Mouse (Mus musculus): ENCODE data around the gene Agbl4. TPM values are rescaled to one million over a fixed set of nuclear protein-coding genes. Genes with fewer than 3 reads are reported as not detected.

The Agbl4 gene
- polyA plus RNA-seq, 1 experiment from 2014 or later = 2.7 TPM

- Histone ChIP-seq H3K9ac (replicated peaks; ENCODE audit: low read depth, low read length) (no peak overlapping the region), H3K36me3 (ENCODE audit: control insufficient read depth, insufficient read depth) (no peaks in the 10 kb centered on the region), H3K4me2 (ENCODE audit: low read length) (no peak overlapping the region), H3K27me3 (replicated peaks; ENCODE audit: control insufficient read depth, insufficient read depth, low read length) (no peaks in the 10 kb centered on the region), H3K4me1 (replicated peaks; ENCODE audit: control insufficient read depth, insufficient read depth, low read length) (peaks cover 20% of the 10 kb centered on the region), H3K4me3 (replicated peaks; ENCODE audit: low read length) (no peak overlapping the region), H3K27ac (ENCODE audit: low read length) (no peak overlapping the region), H3K9me3 (ENCODE audit: control insufficient read depth, low read length) (no peaks in the 10 kb centered on the region)
- 85% methylated on average over 5 of the region's 5 CpGs for WGBS
- no peak for ATAC-seq
Observed at GRCm38 (mm10) chr4:111417716-111418115, 1020.3 kb downstream of the Agbl4 start.

GRCm38 (mm10) chr4:111419476-111419875, 1022.0 kb downstream of the Agbl4 start:
- no peak for ATAC-seq

GRCm38 (mm10) chr4:111420031-111420430, 1022.6 kb downstream of the Agbl4 start:
- no peak for ATAC-seq
- Histone ChIP-seq H3K27ac (ENCODE audit: low read length) (no peak overlapping the region), H3K36me3 (ENCODE audit: control insufficient read depth, insufficient read depth) (no peaks in the 10 kb centered on the region), H3K9me3 (ENCODE audit: control insufficient read depth, low read length) (no peaks in the 10 kb centered on the region), H3K9ac (replicated peaks; ENCODE audit: low read depth, low read length) (no peak overlapping the region), H3K4me1 (replicated peaks; ENCODE audit: control insufficient read depth, insufficient read depth, low read length) (peaks cover 20% of the 10 kb centered on the region), H3K4me2 (ENCODE audit: low read length) (no peak overlapping the region), H3K27me3 (replicated peaks; ENCODE audit: control insufficient read depth, insufficient read depth, low read length) (no peaks in the 10 kb centered on the region), H3K4me3 (replicated peaks; ENCODE audit: low read length) (no peak overlapping the region)
- WGBS = 56% methylated on average over 3 of the region's 3 CpGs

More at GRCm38 (mm10) chr4:111419476-111419875, 1022.0 kb downstream of the Agbl4 start:
- Histone ChIP-seq H3K4me3 (replicated peaks; ENCODE audit: low read length) (no peak overlapping the region), H3K27me3 (replicated peaks; ENCODE audit: control insufficient read depth, insufficient read depth, low read length) (no peaks in the 10 kb centered on the region), H3K27ac (ENCODE audit: low read length) (no peak overlapping the region), H3K4me1 (replicated peaks; ENCODE audit: control insufficient read depth, insufficient read depth, low read length) (peaks cover 20% of the 10 kb centered on the region), H3K4me2 (ENCODE audit: low read length) (no peak overlapping the region), H3K9me3 (ENCODE audit: control insufficient read depth, low read length) (no peaks in the 10 kb centered on the region), H3K36me3 (ENCODE audit: control insufficient read depth, insufficient read depth) (no peaks in the 10 kb centered on the region), H3K9ac (replicated peaks; ENCODE audit: low read depth, low read length) (no peak overlapping the region)
- 92% methylated on average over 1 of the region's 1 CpGs for WGBS

GRCm38 (mm10) chr4:111420955-111421354, 1023.5 kb downstream of the Agbl4 start:
- no peak overlapping the region for H3K9ac ChIP-seq (replicated peaks; ENCODE audit: low read depth, low read length)
- ATAC-seq = no peak
- no peaks in the 10 kb centered on the region for H3K36me3 ChIP-seq (ENCODE audit: control insufficient read depth, insufficient read depth)
- H3K4me1 ChIP-seq (replicated peaks; ENCODE audit: control insufficient read depth, insufficient read depth, low read length) = peaks cover 16% of the 10 kb centered on the region
- H3K4me3 ChIP-seq (replicated peaks; ENCODE audit: low read length) = no peak overlapping the region
- 88% methylated on average over 4 of the region's 4 CpGs for WGBS
- H3K27ac ChIP-seq (ENCODE audit: low read length) = no peak overlapping the region
- no peaks in the 10 kb centered on the region for H3K9me3 ChIP-seq (ENCODE audit: control insufficient read depth, low read length)
- no peaks in the 10 kb centered on the region for H3K27me3 ChIP-seq (replicated peaks; ENCODE audit: control insufficient read depth, insufficient read depth, low read length)
- H3K4me2 ChIP-seq (ENCODE audit: low read length) = no peak overlapping the region

GRCm38 (mm10) chr4:111421785-111422184, 1024.3 kb downstream of the Agbl4 start:
- H3K36me3 ChIP-seq (ENCODE audit: control insufficient read depth, insufficient read depth) = no peaks in the 10 kb centered on the region
- no peak overlapping the region for H3K27ac ChIP-seq (ENCODE audit: low read length)
- H3K27me3 ChIP-seq (replicated peaks; ENCODE audit: control insufficient read depth, insufficient read depth, low read length) = no peaks in the 10 kb centered on the region
- ATAC-seq = no peak
- no peaks in the 10 kb centered on the region for H3K9me3 ChIP-seq (ENCODE audit: control insufficient read depth, low read length)
- peaks cover 9% of the 10 kb centered on the region for H3K4me1 ChIP-seq (replicated peaks; ENCODE audit: control insufficient read depth, insufficient read depth, low read length)
- WGBS = 93% methylated on average over 6 of the region's 6 CpGs
- no peak overlapping the region for H3K9ac ChIP-seq (replicated peaks; ENCODE audit: low read depth, low read length)
- H3K4me3 ChIP-seq (replicated peaks; ENCODE audit: low read length) = no peak overlapping the region
- H3K4me2 ChIP-seq (ENCODE audit: low read length) = no peak overlapping the region

- Histone ChIP-seq H3K4me2 (ENCODE audit: low read length) (no peak overlapping the region), H3K4me1 (replicated peaks; ENCODE audit: control insufficient read depth, insufficient read depth, low read length) (0 out of 2 replicates have a peak, but pooled peaks cover 2% of the 10 kb centered on the region), H3K27ac (ENCODE audit: low read length) (no peak overlapping the region), H3K9me3 (ENCODE audit: control insufficient read depth, low read length) (no peaks in the 10 kb centered on the region), H3K4me3 (replicated peaks; ENCODE audit: low read length) (no peak overlapping the region), H3K36me3 (ENCODE audit: control insufficient read depth, insufficient read depth) (no peaks in the 10 kb centered on the region), H3K9ac (replicated peaks; ENCODE audit: low read depth, low read length) (no peak overlapping the region), H3K27me3 (replicated peaks; ENCODE audit: control insufficient read depth, insufficient read depth, low read length) (no peaks in the 10 kb centered on the region)
- ATAC-seq = no peak
- 89% methylated on average over 1 of the region's 1 CpGs for WGBS
Observed at GRCm38 (mm10) chr4:111424371-111424950, 1027.0 kb downstream of the Agbl4 start.

- Histone ChIP-seq H3K9ac (replicated peaks; ENCODE audit: low read depth, low read length) (no peak overlapping the region), H3K4me1 (replicated peaks; ENCODE audit: control insufficient read depth, insufficient read depth, low read length) (no peaks in the 10 kb centered on the region), H3K9me3 (ENCODE audit: control insufficient read depth, low read length) (no peaks in the 10 kb centered on the region), H3K27ac (ENCODE audit: low read length) (no peak overlapping the region), H3K4me2 (ENCODE audit: low read length) (no peak overlapping the region), H3K27me3 (replicated peaks; ENCODE audit: control insufficient read depth, insufficient read depth, low read length) (no peaks in the 10 kb centered on the region), H3K36me3 (ENCODE audit: control insufficient read depth, insufficient read depth) (no peaks in the 10 kb centered on the region), H3K4me3 (replicated peaks; ENCODE audit: low read length) (no peak overlapping the region)
- WGBS = 65% methylated on average over 6 of the region's 6 CpGs
- ATAC-seq = no peak
Observed at GRCm38 (mm10) chr4:111425170-111425569, 1027.7 kb downstream of the Agbl4 start.

GRCm38 (mm10) chr4:111431186-111431585, 1033.7 kb downstream of the Agbl4 start:
- Histone ChIP-seq H3K9me3 (ENCODE audit: control insufficient read depth, low read length) (no peaks in the 10 kb centered on the region), H3K4me2 (ENCODE audit: low read length) (no peak overlapping the region), H3K27ac (ENCODE audit: low read length) (no peak overlapping the region), H3K36me3 (ENCODE audit: control insufficient read depth, insufficient read depth) (peaks cover 17% of the 10 kb centered on the region), H3K4me3 (replicated peaks; ENCODE audit: low read length) (no peak overlapping the region), H3K9ac (replicated peaks; ENCODE audit: low read depth, low read length) (no peak overlapping the region), H3K4me1 (replicated peaks; ENCODE audit: control insufficient read depth, insufficient read depth, low read length) (no peaks in the 10 kb centered on the region), H3K27me3 (replicated peaks; ENCODE audit: control insufficient read depth, insufficient read depth, low read length) (no peaks in the 10 kb centered on the region)
- ATAC-seq = no peak
- whole genome bisulfite sequencing = 96% methylated on average over 2 of the region's 2 CpGs

GRCm38 (mm10) chr4:111432013-111432412, 1034.6 kb downstream of the Agbl4 start:
- H3K4me2 ChIP-seq (ENCODE audit: low read length) = no peak overlapping the region
- WGBS = 79% methylated on average over 5 of the region's 5 CpGs
- no peaks in the 10 kb centered on the region for H3K27me3 ChIP-seq (replicated peaks; ENCODE audit: control insufficient read depth, insufficient read depth, low read length)
- H3K4me3 ChIP-seq (replicated peaks; ENCODE audit: low read length) = no peak overlapping the region
- H3K9ac ChIP-seq (replicated peaks; ENCODE audit: low read depth, low read length) = no peak overlapping the region
- no peaks in the 10 kb centered on the region for H3K9me3 ChIP-seq (ENCODE audit: control insufficient read depth, low read length)
- ATAC-seq = no peak
- H3K36me3 ChIP-seq (ENCODE audit: control insufficient read depth, insufficient read depth) = peaks cover 17% of the 10 kb centered on the region
- no peaks in the 10 kb centered on the region for H3K4me1 ChIP-seq (replicated peaks; ENCODE audit: control insufficient read depth, insufficient read depth, low read length)
- H3K27ac ChIP-seq (ENCODE audit: low read length) = no peak overlapping the region

- Histone ChIP-seq H3K4me1 (replicated peaks; ENCODE audit: control insufficient read depth, insufficient read depth, low read length) (no peaks in the 10 kb centered on the region), H3K4me3 (replicated peaks; ENCODE audit: low read length) (no peak overlapping the region), H3K9ac (replicated peaks; ENCODE audit: low read depth, low read length) (no peak overlapping the region), H3K36me3 (ENCODE audit: control insufficient read depth, insufficient read depth) (peaks cover 17% of the 10 kb centered on the region), H3K27me3 (replicated peaks; ENCODE audit: control insufficient read depth, insufficient read depth, low read length) (no peaks in the 10 kb centered on the region), H3K9me3 (ENCODE audit: control insufficient read depth, low read length) (no peaks in the 10 kb centered on the region), H3K4me2 (ENCODE audit: low read length) (no peak overlapping the region), H3K27ac (ENCODE audit: low read length) (no peak overlapping the region)
- 87% methylated on average over 5 of the region's 5 CpGs for WGBS
- ATAC-seq = no peak
Observed at GRCm38 (mm10) chr4:111432417-111432816, 1035.0 kb downstream of the Agbl4 start.
